Mouse (Mus musculus) olfactory bulb, adult 2 months (tissue): ENCODE data around the gene Adam19. TPM values are rescaled to one million over a fixed set of nuclear protein-coding genes. Genes with fewer than 3 reads are reported as not detected.

Experiments used
- H3K27ac ChIP-seq: fragments of 200-500 bp; 2 replicates; pipeline ENCODE4 v1.5.1; 2012; ENCODE audit warnings: low read depth, low read length; ENCODE audit not compliant: insufficient read depth
- H3K4me1 ChIP-seq: fragments of 200-500 bp; 2 replicates; pipeline ENCODE4 v1.6.1; 2012; ENCODE audit warnings: low read length; ENCODE audit not compliant: control insufficient read depth, insufficient read depth
- H3K4me3 ChIP-seq: fragments of 200-500 bp; 2 replicates; pipeline ENCODE4 v1.5.1; 2012; ENCODE audit warnings: mild to moderate bottlenecking, low read depth, low read length, moderate library complexity; ENCODE audit not compliant: insufficient read depth
- CTCF ChIP-seq: fragments of 200-500 bp; IDR thresholded peaks from 2 replicates; pipeline ENCODE4 v1.5.1; 2012; ENCODE audit warnings: low read depth, mild to moderate bottlenecking, low read length, moderate library complexity; ENCODE audit not compliant: insufficient read depth
- POLR2A ChIP-seq: fragments of 200-500 bp; IDR thresholded peaks from 2 replicates; pipeline ENCODE4 v1.6.1; 2012; ENCODE audit warnings: mild to moderate bottlenecking, low read depth, low read length, moderate library complexity; ENCODE audit not compliant: insufficient read depth
- WGBS: fragments of 180-500 bp; shearing (Covaris S2); methylation state at CpG from one replicate; pipeline ENCODE4 v1.1.7; 2018; 5-methylcytosine and 5-hydroxymethylcytosine counted together
- polyA plus RNA-seq: library from polyadenylated mRNA; stranded (reverse); fragments of >200 nt; gene quantifications from 2 replicates; pipeline ENCODE4 v1.2.4, GENCODE M21; 2012; ENCODE audit warnings: low replicate concordance; ENCODE audit not compliant: missing spikeins, insufficient read depth, insufficient read length

The Adam19 gene
- polyA plus RNA-seq, 1 experiment = not detected

- Histone ChIP-seq H3K4me3 (no peak overlapping the region), H3K4me1 (peaks cover 12% of the 10 kb centered on the region; the same call in 1 of the 2 replicates), H3K27ac (no peak overlapping the region)
- 68% methylated on average over 4 of the region's 4 CpGs for WGBS
- TF ChIP-seq CTCF (no peak), POLR2A (no peak)
These were observed 6.8 kb downstream of the Adam19 start for GRCm38 (mm10) chr11:46062569-46062968.

- Histone ChIP-seq H3K27ac (no peak overlapping the region), H3K4me1 (peaks cover 12% of the 10 kb centered on the region; the same call in 1 of the 2 replicates), H3K4me3 (no peak overlapping the region)
- no peak for TF ChIP-seq CTCF
- WGBS = 73% methylated on average over 9 of the region's 9 CpGs
These were observed 7.4 kb downstream of the Adam19 start for GRCm38 (mm10) chr11:46062993-46063731.

- H3K27ac ChIP-seq = no peak overlapping the region
- TF ChIP-seq CTCF (no peak), POLR2A (no peak)
- peaks cover 14% of the 10 kb centered on the region; the same call in 1 of the 2 replicates for H3K4me1 ChIP-seq
- WGBS = 73% methylated on average over 8 of the region's 8 CpGs
- H3K4me3 ChIP-seq = no peak overlapping the region
These were observed 9.0 kb downstream of the Adam19 start for GRCm38 (mm10) chr11:46064767-46065166.

GRCm38 (mm10) chr11:46065201-46066011 lies 9.6 kb downstream of the Adam19 start:
- 51% methylated on average over 21 of the region's 21 CpGs for WGBS
- TF ChIP-seq POLR2A (no peak), CTCF (no peak)
- no peak overlapping the region for H3K4me3 ChIP-seq
- H3K27ac ChIP-seq = no peak overlapping the region
- H3K4me1 ChIP-seq = peaks cover 14% of the 10 kb centered on the region; the same call in 1 of the 2 replicates

GRCm38 (mm10) chr11:46067371-46068060 lies 11.7 kb downstream of the Adam19 start:
- peaks cover 18% of the 10 kb centered on the region; the same call in 1 of the 2 replicates for H3K4me1 ChIP-seq
- no peak overlapping the region for H3K4me3 ChIP-seq
- WGBS = 95% methylated on average over 10 of the region's 10 CpGs
- TF ChIP-seq CTCF (no peak), POLR2A (no peak)
- no peak overlapping the region for H3K27ac ChIP-seq

- no peak overlapping the region for H3K27ac ChIP-seq
- H3K4me3 ChIP-seq = no peak overlapping the region
- peaks cover 14% of the 10 kb centered on the region; the same call in 1 of the 2 replicates for H3K4me1 ChIP-seq
- 62% methylated on average over 12 of the region's 12 CpGs for WGBS
- TF ChIP-seq POLR2A = no peak
- no peak for TF ChIP-seq CTCF
These were observed 13.1 kb downstream of the Adam19 start for GRCm38 (mm10) chr11:46068756-46069407.

- Histone ChIP-seq H3K27ac (no peak overlapping the region), H3K4me1 (peaks cover 14% of the 10 kb centered on the region; the same call in 1 of the 2 replicates), H3K4me3 (no peak overlapping the region)
- no peak for TF ChIP-seq POLR2A
- no peak for TF ChIP-seq CTCF
- 61% methylated on average over 17 of the region's 17 CpGs for WGBS
These were observed 13.7 kb downstream of the Adam19 start for GRCm38 (mm10) chr11:46069408-46070003.

GRCm38 (mm10) chr11:46070161-46070560 lies 14.4 kb downstream of the Adam19 start:
- Histone ChIP-seq H3K4me1 (peaks cover 11% of the 10 kb centered on the region; the same call in 1 of the 2 replicates), H3K27ac (no peak overlapping the region), H3K4me3 (no peak overlapping the region)
- TF ChIP-seq CTCF = no peak
- TF ChIP-seq POLR2A = no peak
- WGBS = 96% methylated on average over 4 of the region's 4 CpGs

GRCm38 (mm10) chr11:46070789-46071188 lies 15.0 kb downstream of the Adam19 start:
- Histone ChIP-seq H3K4me1 (peaks cover 6% of the 10 kb centered on the region; the same call in 1 of the 2 replicates), H3K4me3 (no peak overlapping the region), H3K27ac (no peak overlapping the region)
- WGBS = 64% methylated on average over 8 of the region's 8 CpGs
- TF ChIP-seq POLR2A (no peak), CTCF (no peak)
